Mouse (Mus musculus): Measurements from ENCODE around the gene Set.
"Not testable (repeated sequence)": the region's sequence is repeated elsewhere in the genome, so short reads cannot be mapped to it uniquely, and the experiment has no call there.

Set gene

GRCm38 (mm10) chr2:30057223-30057904 lies at the start of gene Set:
TSS of gene Set (plus strand) at chr2:30057378.
- in situ Hi-C loops (cut with MboI, MseI), result no loop called here

- in situ Hi-C loops (cut with MboI, MseI), result loop anchor here (5.0 to 25.0 kb wide), 3 partner anchors 502 to 2003 kb away; no protein-coding TSS in a partner anchor
These were observed 48.1 kb upstream of the Set start for GRCm38 (mm10) chr2:30009101-30009500.

DNA sequence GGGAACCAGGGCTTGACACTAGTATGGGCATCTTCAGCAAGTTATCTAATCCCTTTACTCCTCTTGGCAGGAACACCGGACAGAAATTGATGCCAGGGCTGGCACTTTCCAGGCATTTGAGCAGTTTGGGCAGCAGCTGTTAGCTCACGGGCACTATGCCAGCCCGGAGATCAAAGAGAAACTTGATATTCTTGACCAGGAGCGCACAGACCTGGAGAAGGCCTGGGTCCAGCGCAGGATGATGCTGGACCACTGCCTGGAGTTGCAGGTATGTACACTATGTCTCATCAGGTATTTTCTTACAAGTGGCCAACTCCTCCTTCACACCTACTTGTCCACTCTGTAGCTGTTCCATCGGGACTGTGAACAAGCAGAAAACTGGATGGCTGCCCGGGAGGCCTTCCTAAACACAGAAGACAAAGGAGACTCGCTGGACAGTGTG lies 46.3 kb upstream of the Set start:
- in situ Hi-C loops (cut with MboI, MseI), result loop anchor here (25.0 kb wide), 1 partner anchor 2001 kb away; no protein-coding TSS in a partner anchor

DNA sequence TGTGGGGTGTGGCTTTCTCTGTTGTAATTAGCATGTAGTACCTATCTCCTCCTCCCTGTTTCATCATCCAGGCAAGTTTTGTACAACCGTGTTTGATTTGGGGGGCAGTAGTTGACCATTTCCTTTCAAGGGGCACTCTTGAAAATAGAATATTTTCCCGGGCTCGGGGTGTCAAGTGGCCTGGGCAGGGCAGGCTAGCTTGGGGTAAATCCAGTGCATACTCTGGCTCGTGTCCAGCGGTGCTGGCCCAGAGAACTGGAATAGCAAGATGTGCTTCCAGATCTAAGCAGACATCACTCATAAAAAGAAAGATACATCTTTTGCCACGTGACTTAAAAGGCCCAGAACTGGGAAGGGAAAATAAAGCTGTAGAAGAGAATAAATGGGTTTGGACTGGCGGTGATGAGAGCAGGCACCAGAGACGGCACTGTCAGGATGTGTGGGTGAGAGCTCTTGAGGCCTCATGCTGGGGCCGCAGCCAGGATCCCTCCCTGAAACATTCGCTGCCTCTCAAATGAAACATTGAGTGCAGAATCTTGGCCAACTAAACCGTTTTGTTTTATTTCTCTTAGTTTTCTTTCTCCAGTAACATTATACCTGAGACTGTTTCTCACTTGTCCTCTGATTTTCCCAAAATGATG lies 42.7 kb upstream of the Set start:
- in situ Hi-C loops (cut with MboI, MseI), result loop anchor here (25.0 kb wide), 1 partner anchor 1998 kb away; no protein-coding TSS in a partner anchor

DNA sequence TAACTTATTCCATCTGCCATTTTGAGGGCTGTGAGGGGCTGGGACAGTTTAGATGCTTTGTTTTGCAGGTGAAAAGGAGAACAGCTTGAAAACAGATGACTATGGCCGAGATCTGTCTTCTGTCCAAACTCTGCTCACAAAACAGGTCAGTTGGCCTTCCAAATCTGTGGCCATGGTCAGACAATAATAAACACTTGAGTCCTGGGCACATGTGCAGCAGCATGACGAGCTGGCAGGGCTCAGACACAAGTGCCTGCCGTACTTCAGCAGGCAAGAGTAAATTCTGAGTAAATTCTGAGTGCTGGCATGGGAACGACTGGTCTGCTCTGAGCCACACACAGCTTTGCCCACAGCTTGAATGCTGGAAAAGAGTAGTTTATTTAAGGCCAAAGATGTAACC lies 31.7 kb upstream of the Set start:
- in situ Hi-C loops (cut with MboI, MseI), result no loop called here

- in situ Hi-C loops (cut with MboI, MseI), result no loop called here
These were observed 30.2 kb upstream of the Set start for GRCm38 (mm10) chr2:30026997-30027396.

GRCm38 (mm10) chr2:30032244-30032846 lies 24.8 kb upstream of the Set start:
- in situ Hi-C loops (cut with MboI, MseI), result no loop called here

DNA sequence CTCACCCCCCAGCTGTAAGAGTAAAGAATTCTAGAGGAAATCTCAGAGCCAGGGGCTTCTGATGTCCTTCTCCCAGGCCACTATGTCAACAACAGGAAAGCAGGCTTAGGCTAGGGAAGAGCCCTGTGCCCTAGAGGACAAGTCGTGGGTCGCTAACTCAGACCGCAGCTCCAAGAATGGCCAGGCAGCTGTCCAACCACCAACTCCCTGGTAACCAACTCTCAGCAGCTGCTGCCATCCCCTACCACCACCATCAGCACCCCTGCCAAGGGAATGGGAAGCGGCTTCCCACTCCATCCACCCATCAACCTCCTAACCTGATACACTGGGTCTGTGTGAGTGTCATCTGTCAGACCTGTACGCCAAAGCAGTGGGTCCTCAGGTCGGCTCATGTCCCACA lies 24.2 kb upstream of the Set start:
- in situ Hi-C loops (cut with MboI, MseI), result no loop called here

- in situ Hi-C loops (cut with MboI, MseI), result no loop called here
These were observed 19.4 kb upstream of the Set start for GRCm38 (mm10) chr2:30037762-30038161.

DNA sequence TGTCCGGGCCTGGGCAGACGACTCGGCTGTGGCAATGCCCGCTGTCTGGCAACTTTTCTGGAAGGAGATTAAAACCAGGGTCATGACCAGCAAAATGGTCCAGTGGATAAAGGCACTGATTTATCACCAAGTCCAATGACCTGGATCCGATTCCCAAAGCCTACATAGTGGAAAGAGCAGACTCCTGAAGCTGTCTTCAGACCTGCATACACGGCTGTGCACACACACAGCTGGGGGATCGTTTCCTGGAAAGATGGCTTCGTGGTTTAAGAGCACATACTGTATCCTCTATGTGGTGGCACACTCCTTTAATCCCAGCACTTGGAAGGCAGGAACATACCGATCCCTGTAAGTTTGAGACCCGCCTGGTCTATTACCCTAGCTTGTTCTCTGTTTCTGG lies 18.8 kb upstream of the Set start:
- in situ Hi-C loops (cut with MboI, MseI), result no loop called here

- in situ Hi-C loops (cut with MboI, MseI), result no loop called here
These were observed 17.5 kb upstream of the Set start for GRCm38 (mm10) chr2:30039687-30040086.

DNA sequence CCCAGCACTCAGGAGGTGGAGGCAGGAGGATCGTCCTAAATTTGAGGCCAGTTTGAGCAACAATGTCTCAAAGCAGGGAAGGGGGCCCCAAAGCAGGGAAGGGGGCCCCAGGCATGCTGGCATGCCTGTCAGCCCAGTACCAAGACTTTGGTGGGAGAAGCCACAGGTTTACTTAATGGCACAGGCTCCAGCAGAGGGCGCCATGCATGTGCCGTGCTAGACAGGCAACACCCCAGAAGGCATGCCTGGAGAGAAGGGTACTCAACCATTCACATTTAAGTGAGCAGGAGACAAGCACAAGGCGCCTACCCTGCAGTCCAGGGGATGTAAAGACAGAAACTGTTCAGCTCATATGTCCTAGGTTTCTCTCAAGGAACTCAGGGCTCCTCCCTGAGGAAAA lies 14.7 kb upstream of the Set start:
- in situ Hi-C loops (cut with MboI, MseI), result no loop called here

DNA sequence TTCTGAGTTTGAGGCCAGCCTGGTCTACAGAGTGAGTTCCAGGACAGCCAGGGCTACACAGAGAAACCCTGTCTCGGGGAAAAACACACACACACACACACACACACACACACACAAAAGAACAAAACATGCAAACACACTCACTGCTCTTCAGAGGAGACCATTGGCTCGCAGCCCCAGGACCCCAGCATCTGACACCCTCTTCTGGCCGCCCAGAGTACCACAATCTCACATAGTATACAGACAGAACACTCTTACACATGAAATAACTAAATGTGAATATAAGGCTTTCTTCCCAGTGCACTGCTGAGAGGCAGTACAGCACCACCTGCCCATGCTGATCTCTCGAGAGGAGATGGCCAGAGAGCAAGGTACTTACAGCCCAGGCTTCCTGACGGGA lies 12.6 kb upstream of the Set start:
- in situ Hi-C loops (cut with MboI, MseI), result no loop called here

- in situ Hi-C loops (cut with MboI, MseI), result no loop called here
These were observed 10.1 kb upstream of the Set start for GRCm38 (mm10) chr2:30047127-30047526.

DNA sequence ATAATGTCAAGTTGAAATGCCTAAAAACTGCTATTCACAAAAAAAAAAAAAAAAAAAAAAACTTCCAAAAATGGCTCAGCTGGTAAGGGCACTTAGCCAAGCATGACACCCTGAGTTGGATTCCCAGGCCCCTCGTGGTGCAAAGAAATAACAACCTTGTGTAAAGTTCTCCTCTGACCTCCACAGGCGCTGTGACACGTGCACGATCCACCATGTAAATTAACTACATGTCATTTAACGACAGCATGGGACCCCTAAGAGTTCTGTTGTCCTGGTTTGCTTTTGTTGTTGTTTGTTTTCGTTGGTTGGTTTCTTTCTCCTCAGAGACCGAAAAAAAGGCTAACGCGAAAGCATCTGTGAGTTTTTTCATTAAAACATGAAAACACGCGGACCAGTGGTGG lies 9.1 kb upstream of the Set start:
- in situ Hi-C loops (cut with MboI, MseI), result no loop called here

DNA sequence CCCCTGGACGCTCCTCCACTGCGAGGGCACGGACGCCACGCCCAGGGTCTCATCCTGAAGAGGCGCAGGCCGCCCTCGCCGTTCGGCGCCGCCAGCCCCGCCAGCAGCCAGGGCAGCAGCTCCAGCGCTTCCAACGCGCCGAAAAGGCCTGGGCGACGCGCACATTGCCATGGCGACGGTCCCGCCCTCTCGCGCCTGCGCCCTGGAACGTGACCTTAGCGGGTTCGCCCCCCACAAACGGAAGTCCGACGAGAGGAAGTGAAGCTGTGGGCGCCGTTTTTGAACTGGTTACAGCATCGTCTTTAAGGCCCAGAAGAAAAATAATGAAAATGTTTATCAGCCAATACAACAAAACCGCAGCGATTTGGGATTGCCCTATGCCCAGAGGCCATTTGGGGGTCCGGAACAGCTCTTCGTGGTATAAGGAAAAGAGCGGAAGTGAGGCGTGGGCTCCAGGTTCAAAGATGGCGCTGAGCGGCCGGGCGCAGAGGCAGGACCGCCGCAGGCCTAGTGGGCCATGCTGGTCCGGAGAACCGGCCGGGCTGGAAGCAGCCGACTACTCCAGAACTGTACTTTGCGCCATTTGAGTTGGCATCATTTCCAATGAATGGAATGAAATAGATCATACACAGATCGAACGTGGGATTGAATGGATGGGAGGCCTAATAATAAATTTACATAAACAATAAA lies 8.3 kb upstream of the Set start, which contains the start of gene Wdr34:
Gene Wdr34, minus strand, starts transcription at position 183 of the 690 bp plus-strand sequence.
- in situ Hi-C loops (cut with MboI, MseI), result no loop called here

DNA sequence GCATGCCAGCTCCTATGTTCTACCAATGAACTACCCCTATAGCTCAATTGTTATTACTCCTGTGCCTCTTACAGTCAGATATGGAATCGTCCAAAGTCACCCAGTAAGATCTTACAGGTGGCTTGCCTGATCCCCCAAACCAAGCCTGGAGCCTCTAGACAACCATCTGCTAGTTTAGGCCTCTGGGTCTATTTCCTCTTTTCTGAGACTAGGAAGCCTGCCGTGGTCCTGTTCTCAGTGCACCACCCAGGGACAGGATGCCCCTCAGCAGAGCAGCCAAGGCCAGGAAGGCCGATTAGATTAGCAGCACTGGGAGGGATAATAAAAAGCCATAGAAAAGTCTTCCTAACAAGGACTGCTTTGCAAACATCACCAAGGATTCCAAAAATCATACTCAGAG lies 7.3 kb upstream of the Set start:
- in situ Hi-C loops (cut with MboI, MseI), result no loop called here

DNA sequence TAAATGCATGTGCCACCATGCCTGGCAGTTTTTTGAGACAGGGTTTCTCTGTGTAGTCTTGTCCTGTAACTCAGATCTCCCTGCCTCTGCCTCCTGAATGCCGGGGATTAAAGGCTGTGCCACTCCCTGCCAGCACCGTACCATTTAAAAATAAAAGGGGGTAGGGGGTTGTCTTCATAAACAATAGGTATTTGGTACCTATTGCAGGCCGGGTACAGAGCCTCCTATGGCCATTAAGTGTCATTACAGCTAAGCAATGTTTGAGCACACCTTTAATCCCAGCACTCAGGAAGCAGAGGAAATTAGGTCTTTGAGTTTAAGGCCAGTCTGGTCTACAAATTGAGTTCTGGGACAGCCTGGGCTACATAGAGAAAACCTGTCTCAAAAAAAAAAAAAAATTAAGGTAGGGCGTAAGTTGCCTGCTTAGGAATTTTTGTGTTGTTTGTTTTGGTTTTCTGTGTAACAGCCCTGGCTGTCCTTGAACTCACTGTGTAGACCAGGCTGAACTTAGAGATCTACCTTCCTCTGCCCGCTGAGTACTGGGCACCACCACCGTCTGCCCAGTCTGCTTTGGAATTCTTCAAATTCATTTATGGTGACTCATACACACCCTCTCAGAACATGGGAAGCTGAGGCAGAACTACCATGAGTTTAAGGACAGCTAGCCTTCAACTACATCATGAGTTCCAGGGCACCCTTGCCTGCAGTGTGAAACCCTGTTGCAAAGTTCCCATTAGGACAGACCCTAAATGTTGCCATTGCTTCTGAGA lies 5.0 kb upstream of the Set start:
- in situ Hi-C loops (cut with MboI, MseI), result no loop called here

- in situ Hi-C loops (cut with MboI, MseI), result not testable (repeated sequence)
These were observed 1.9 kb upstream of the Set start for GRCm38 (mm10) chr2:30055310-30055709.

GRCm38 (mm10) chr2:30056736-30057135 lies 442 bp upstream of the Set start:
- in situ Hi-C loops (cut with MboI, MseI), result no loop called here

- in situ Hi-C loops (cut with MboI, MseI), result no loop called here
These were observed 1.2 kb downstream of the Set start for GRCm38 (mm10) chr2:30058418-30058817.
